Mouse (Mus musculus): ENCODE data around the gene Nr1d1. TPM values are rescaled to one million over a fixed set of nuclear protein-coding genes. Genes with fewer than 3 reads are reported as not detected.

Nr1d1 gene
- polyA plus RNA-seq, 1 experiment from 2014 or later = 1.4 TPM

Other genes with a start within 250 kb of the Nr1d1 start
- gene Ikzf3, start 229.3 kb downstream of the Nr1d1 start, polyA plus RNA-seq (2015; fragmentation: Nextera tagmentation; extraction: Ambion mirVana) = 0.33 and 1.1 TPM in 2 replicates
- 0.18 TPM in 1 of 2 replicates, not detected in the other for gene Zpbp2, start 224.2 kb downstream of the Nr1d1 start, polyA plus RNA-seq (2015; fragmentation: Nextera tagmentation; extraction: Ambion mirVana)
- 50.8 and 51.2 TPM in 2 replicates for gene Ormdl3, start 188.0 kb downstream of the Nr1d1 start, polyA plus RNA-seq (2015; fragmentation: Nextera tagmentation; extraction: Ambion mirVana)
- gene Lrrc3c, start 177.0 kb downstream of the Nr1d1 start, polyA plus RNA-seq (2015; fragmentation: Nextera tagmentation; extraction: Ambion mirVana) = not detected in 2 replicates
- gene Gm12355, start 149.7 kb downstream of the Nr1d1 start, polyA plus RNA-seq (2015; fragmentation: Nextera tagmentation; extraction: Ambion mirVana) = 0.69 and 1.2 TPM in 2 replicates
- not detected in 2 replicates for gene Gsdma3, start 149.0 kb downstream of the Nr1d1 start, polyA plus RNA-seq (2015; fragmentation: Nextera tagmentation; extraction: Ambion mirVana)
- gene Gsdma2, start 128.6 kb downstream of the Nr1d1 start, polyA plus RNA-seq (2015; fragmentation: Nextera tagmentation; extraction: Ambion mirVana) = not detected in 2 replicates
- 0.09 TPM in 1 of 2 replicates, not detected in the other for gene Gsdma, start 111.0 kb downstream of the Nr1d1 start, polyA plus RNA-seq (2015; fragmentation: Nextera tagmentation; extraction: Ambion mirVana)
- 165 and 177 TPM in 2 replicates for gene Psmd3, start 92.8 kb downstream of the Nr1d1 start, polyA plus RNA-seq (2015; fragmentation: Nextera tagmentation; extraction: Ambion mirVana)
- gene Csf3, start 74.1 kb downstream of the Nr1d1 start, polyA plus RNA-seq (2015; fragmentation: Nextera tagmentation; extraction: Ambion mirVana) = not detected in 2 replicates
- gene Med24, start 45.9 kb downstream of the Nr1d1 start, polyA plus RNA-seq (2015; fragmentation: Nextera tagmentation; extraction: Ambion mirVana) = 56.6 and 57.8 TPM in 2 replicates
- 36.3 and 36.4 TPM in 2 replicates for gene Thra, start 34.7 kb downstream of the Nr1d1 start, polyA plus RNA-seq (2015; fragmentation: Nextera tagmentation; extraction: Ambion mirVana)
- 19.4 and 20.3 TPM in 2 replicates for gene Msl1, start 20.2 kb upstream of the Nr1d1 start, polyA plus RNA-seq (2015; fragmentation: Nextera tagmentation; extraction: Ambion mirVana)
- 33.2 and 36.6 TPM in 2 replicates for gene Casc3, start 29.6 kb upstream of the Nr1d1 start, polyA plus RNA-seq (2015; fragmentation: Nextera tagmentation; extraction: Ambion mirVana)
- 1.3 and 1.4 TPM in 2 replicates for gene Rapgefl1, start 61.5 kb upstream of the Nr1d1 start, polyA plus RNA-seq (2015; fragmentation: Nextera tagmentation; extraction: Ambion mirVana)
- gene Wipf2, start 88.3 kb upstream of the Nr1d1 start, polyA plus RNA-seq (2015; fragmentation: Nextera tagmentation; extraction: Ambion mirVana) = 4.6 and 4.8 TPM in 2 replicates
- gene Cdc6, start 132.5 kb upstream of the Nr1d1 start, polyA plus RNA-seq (2015; fragmentation: Nextera tagmentation; extraction: Ambion mirVana) = 34.0 and 38.3 TPM in 2 replicates
- gene Rara, start 152.5 kb upstream of the Nr1d1 start, polyA plus RNA-seq (2015; fragmentation: Nextera tagmentation; extraction: Ambion mirVana) = 35.4 and 37.2 TPM in 2 replicates
- 0.31 TPM in 1 of 2 replicates, not detected in the other for gene Gjd3, start 207.7 kb upstream of the Nr1d1 start, polyA plus RNA-seq (2015; fragmentation: Nextera tagmentation; extraction: Ambion mirVana)
- gene Top2a, start 248.9 kb upstream of the Nr1d1 start, polyA plus RNA-seq (2015; fragmentation: Nextera tagmentation; extraction: Ambion mirVana) = 257 and 270 TPM in 2 replicates

Data from lung, embryonic 16.5 days (tissue).